Mouse (Mus musculus) limb, embryonic 10.5 days (tissue): ENCODE data around the gene Kdm5a. TPM values are rescaled to one million over a fixed set of nuclear protein-coding genes. Genes with fewer than 3 reads are reported as not detected.
A peak's percentile ranks its signal among the peaks of the same experiment; 100 is the strongest.

Source experiments
- DNase-seq: peaks from one replicate; pipeline ENCODE4 v3.0.0-alpha.2; 2017; ENCODE audit warnings: low spot score
- H3K27ac ChIP-seq: fragments of 300-500 bp; sonication (generic); 2 replicates; pipeline ENCODE4 v1.5.1; 2016; ENCODE audit warnings: mild to moderate bottlenecking
- H3K27me3 ChIP-seq: fragments of 300-500 bp; sonication (generic); 2 replicates; pipeline ENCODE4 v1.6.1; 2016; ENCODE audit warnings: low read depth, mild to moderate bottlenecking; ENCODE audit not compliant: poor library complexity, severe bottlenecking
- H3K36me3 ChIP-seq: fragments of 300-500 bp; sonication (generic); 2 replicates; pipeline ENCODE4 v1.6.1; 2016; ENCODE audit warnings: mild to moderate bottlenecking, moderate library complexity
- H3K4me1 ChIP-seq: fragments of 300-500 bp; sonication (generic); 2 replicates; pipeline ENCODE4 v1.6.1; 2016
- H3K4me3 ChIP-seq: fragments of 300-500 bp; sonication (generic); 2 replicates; pipeline ENCODE4 v1.5.1; 2016; ENCODE audit warnings: mild to moderate bottlenecking, moderate library complexity
- H3K9me3 ChIP-seq: fragments of 300-500 bp; sonication (generic); replicated peaks from 2 replicates; pipeline ENCODE4 v1.6.1; 2016; ENCODE audit warnings: mild to moderate bottlenecking
- WGBS: fragments of 180-500 bp; shearing (Covaris S2); methylation state at CpG from one replicate; pipeline ENCODE4 v1.1.7; 2016; 5-methylcytosine and 5-hydroxymethylcytosine counted together
- polyA plus RNA-seq: library from polyadenylated mRNA; unstranded; fragments of >200 nt; fragmentation: Nextera tagmentation; extraction: Ambion mirVana; gene quantifications from 2 replicates; pipeline ENCODE4 v1.2.1, GENCODE M21; 2016

Gene Kdm5a
- polyA plus RNA-seq, result 45.7 and 45.9 TPM in 2 replicates

- Histone ChIP-seq H3K9me3 (no peaks in the 10 kb centered on the region), H3K27ac (peak within 1 kb of the TSS; percentile 94), H3K4me1 (peaks cover 18% of the 10 kb centered on the region), H3K36me3 (peaks cover 24% of the 10 kb centered on the region), H3K27me3 (no peaks in the 10 kb centered on the region), H3K4me3 (peak within 1 kb of the TSS; percentile 98)
- DNase-seq, result peak; percentile 96
- WGBS, result under 1% methylated on average over 71 of the region's 71 CpGs
Measured at GRCm38 (mm10) chr6:120363688-120364522, at the start of gene Kdm5a, which contains the start of gene Ccdc77. Kdm5a (plus strand) TSS chr6:120364124. Ccdc77 (minus strand) TSS chr6:120364374.

- Histone ChIP-seq H3K4me3 (no peak overlapping the region), H3K36me3 (peaks cover 2% of the 10 kb centered on the region; the same call in 1 of the 2 replicates), H3K4me1 (no peaks in the 10 kb centered on the region), H3K9me3 (no peaks in the 10 kb centered on the region), H3K27me3 (no peaks in the 10 kb centered on the region), H3K27ac (no peak overlapping the region)
- WGBS, result 77% methylated on average over 11 of the region's 11 CpGs
- no peak for DNase-seq
Measured at GRCm38 (mm10) chr6:120318303-120318940, 45.5 kb upstream of the Kdm5a start.

- H3K27ac ChIP-seq, result no peak overlapping the region
- H3K9me3 ChIP-seq, result no peaks in the 10 kb centered on the region
- no peak overlapping the region for H3K4me3 ChIP-seq
- DNase-seq, result no peak
- 90% methylated on average over 9 of the region's 9 CpGs for WGBS
- H3K27me3 ChIP-seq, result no peaks in the 10 kb centered on the region
- H3K4me1 ChIP-seq, result no peaks in the 10 kb centered on the region
- H3K36me3 ChIP-seq, result peaks cover 8% of the 10 kb centered on the region; the same call in 1 of the 2 replicates
Measured at GRCm38 (mm10) chr6:120319129-120319528, 44.8 kb upstream of the Kdm5a start.

DNA sequence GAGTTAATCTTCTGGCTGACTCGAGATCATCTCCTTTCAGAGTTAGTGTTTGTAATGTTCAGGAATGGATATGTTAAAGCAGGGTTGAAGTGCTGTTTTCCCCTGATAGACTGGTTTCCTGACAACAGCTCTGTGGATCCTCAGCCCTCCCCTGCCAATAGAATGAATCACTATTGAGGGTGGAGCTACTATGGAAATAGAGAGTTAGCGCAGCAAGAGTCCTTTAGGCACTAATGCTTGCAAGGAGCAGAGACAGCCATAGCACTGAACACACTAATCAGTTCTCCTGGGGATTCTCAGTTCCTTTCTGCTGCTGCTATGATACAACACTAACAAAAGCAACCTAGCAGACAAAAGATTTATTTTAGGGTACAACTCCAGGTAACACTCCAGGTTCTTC, 43.6 kb upstream of the Kdm5a start:
- Histone ChIP-seq H3K27ac (no peak overlapping the region), H3K9me3 (no peaks in the 10 kb centered on the region), H3K4me3 (no peak overlapping the region), H3K4me1 (no peaks in the 10 kb centered on the region), H3K27me3 (no peaks in the 10 kb centered on the region), H3K36me3 (peaks cover 19% of the 10 kb centered on the region)
- WGBS, result 65% methylated on average over 2 of the region's 2 CpGs
- no peak for DNase-seq

DNA sequence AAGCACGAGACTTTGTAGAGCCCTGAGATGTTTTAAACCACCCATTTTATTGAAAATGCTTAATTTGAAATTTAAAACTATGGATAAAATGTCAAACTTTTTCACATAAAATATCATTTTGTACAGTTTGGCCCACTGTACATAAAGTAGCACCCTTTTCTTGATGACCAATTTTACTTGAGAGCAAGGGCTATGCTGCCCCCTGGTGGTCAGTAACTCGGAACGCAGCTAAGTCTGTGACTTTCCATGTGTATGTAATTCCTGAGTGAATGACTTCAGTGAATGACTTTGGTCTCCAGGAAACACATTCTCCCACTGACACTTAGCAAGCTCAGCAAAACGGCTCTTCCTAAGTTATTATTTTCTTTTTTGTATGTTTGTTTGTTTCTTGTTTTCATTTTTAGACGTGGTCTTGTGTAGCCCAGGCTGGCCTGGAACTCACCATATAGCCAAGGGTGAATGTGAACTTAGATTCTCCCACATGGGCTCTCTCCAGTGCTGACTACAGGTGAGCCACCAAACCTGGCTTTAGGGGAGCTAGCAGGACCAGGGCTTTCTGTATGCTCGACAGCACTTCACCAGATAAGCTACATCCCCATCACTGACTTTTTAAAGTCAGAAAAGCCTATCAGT, 39.5 kb upstream of the Kdm5a start:
- H3K4me1 ChIP-seq, result no peaks in the 10 kb centered on the region
- WGBS, result 34% methylated on average over 6 of the region's 6 CpGs
- H3K9me3 ChIP-seq, result no peaks in the 10 kb centered on the region
- H3K4me3 ChIP-seq, result no peak overlapping the region
- peaks cover 41% of the 10 kb centered on the region for H3K36me3 ChIP-seq
- no peaks in the 10 kb centered on the region for H3K27me3 ChIP-seq
- DNase-seq, result peak; percentile 72
- no peak overlapping the region for H3K27ac ChIP-seq

- WGBS, result 85% methylated on average over 2 of the region's 2 CpGs
- DNase-seq, result no peak
- no peaks in the 10 kb centered on the region for H3K9me3 ChIP-seq
- H3K4me1 ChIP-seq, result no peaks in the 10 kb centered on the region
- H3K27me3 ChIP-seq, result no peaks in the 10 kb centered on the region
- no peak overlapping the region for H3K27ac ChIP-seq
- H3K4me3 ChIP-seq, result no peak overlapping the region
- H3K36me3 ChIP-seq, result peaks cover 92% of the 10 kb centered on the region
Measured at GRCm38 (mm10) chr6:120332351-120332750, 31.6 kb upstream of the Kdm5a start.

DNA sequence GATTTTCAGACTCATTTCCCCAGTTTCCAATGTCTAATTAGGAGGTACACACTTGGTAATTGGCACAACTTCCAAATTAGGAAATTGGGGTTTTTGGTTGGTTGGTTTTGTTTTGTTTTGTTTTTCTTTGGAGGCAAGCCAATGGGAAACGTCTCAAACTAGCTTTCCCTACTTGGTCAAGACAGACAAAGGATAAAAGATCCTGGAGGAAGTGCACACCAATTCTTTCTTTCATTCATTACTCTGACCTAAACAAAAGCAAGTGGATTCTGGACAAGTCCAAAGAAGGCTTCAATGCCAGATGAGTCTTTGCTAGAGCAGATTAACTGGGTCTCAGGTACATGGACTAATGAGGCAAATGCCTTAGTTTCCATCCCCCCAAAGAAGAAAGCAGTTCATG, 19.9 kb upstream of the Kdm5a start:
- no peaks in the 10 kb centered on the region for H3K27me3 ChIP-seq
- no peaks in the 10 kb centered on the region for H3K4me1 ChIP-seq
- no peak overlapping the region for H3K27ac ChIP-seq
- H3K4me3 ChIP-seq, result no peak overlapping the region
- H3K36me3 ChIP-seq, result peaks cover 99% of the 10 kb centered on the region
- no peak for DNase-seq
- WGBS, result 80% methylated on average over 1 of the region's 1 CpGs
- H3K9me3 ChIP-seq, result no peaks in the 10 kb centered on the region

GRCm38 (mm10) chr6:120349018-120349417, 14.9 kb upstream of the Kdm5a start:
- no peak for DNase-seq
- Histone ChIP-seq H3K4me1 (no peaks in the 10 kb centered on the region), H3K4me3 (no peak overlapping the region), H3K27ac (no peak overlapping the region), H3K27me3 (no peaks in the 10 kb centered on the region), H3K36me3 (peaks cover 93% of the 10 kb centered on the region), H3K9me3 (no peaks in the 10 kb centered on the region)
- WGBS, result 97% methylated on average over 3 of the region's 3 CpGs

- Histone ChIP-seq H3K27ac (peak overlapping the region; percentile 88), H3K4me3 (peak overlapping the region; percentile 71), H3K27me3 (no peaks in the 10 kb centered on the region), H3K9me3 (no peaks in the 10 kb centered on the region), H3K4me1 (peaks cover 7% of the 10 kb centered on the region), H3K36me3 (peaks cover 25% of the 10 kb centered on the region)
- 40% methylated on average over 5 of the region's 5 CpGs for WGBS
- DNase-seq, result no peak
Measured at GRCm38 (mm10) chr6:120356478-120356877, 7.4 kb upstream of the Kdm5a start.

GRCm38 (mm10) chr6:120356951-120357945, 6.7 kb upstream of the Kdm5a start:
- Histone ChIP-seq H3K27me3 (no peaks in the 10 kb centered on the region), H3K9me3 (no peaks in the 10 kb centered on the region), H3K27ac (peak overlapping the region; percentile 88), H3K36me3 (peaks cover 17% of the 10 kb centered on the region), H3K4me3 (peak overlapping the region; percentile 71), H3K4me1 (peaks cover 7% of the 10 kb centered on the region)
- peak; percentile 77 for DNase-seq
- WGBS, result 1% methylated on average over 31 of the region's 31 CpGs

GRCm38 (mm10) chr6:120362124-120362523, 1.8 kb upstream of the Kdm5a start:
- H3K4me3 ChIP-seq, result no peak overlapping the region
- H3K9me3 ChIP-seq, result no peaks in the 10 kb centered on the region
- no peaks in the 10 kb centered on the region for H3K27me3 ChIP-seq
- no peak for DNase-seq
- WGBS, result 95% methylated on average over 2 of the region's 2 CpGs
- peaks cover 18% of the 10 kb centered on the region for H3K4me1 ChIP-seq
- H3K27ac ChIP-seq, result no peak overlapping the region
- H3K36me3 ChIP-seq, result peaks cover 7% of the 10 kb centered on the region
